22 mouse cellular contexts compared by ENCODE assay signal in the genomic region with DNA sequence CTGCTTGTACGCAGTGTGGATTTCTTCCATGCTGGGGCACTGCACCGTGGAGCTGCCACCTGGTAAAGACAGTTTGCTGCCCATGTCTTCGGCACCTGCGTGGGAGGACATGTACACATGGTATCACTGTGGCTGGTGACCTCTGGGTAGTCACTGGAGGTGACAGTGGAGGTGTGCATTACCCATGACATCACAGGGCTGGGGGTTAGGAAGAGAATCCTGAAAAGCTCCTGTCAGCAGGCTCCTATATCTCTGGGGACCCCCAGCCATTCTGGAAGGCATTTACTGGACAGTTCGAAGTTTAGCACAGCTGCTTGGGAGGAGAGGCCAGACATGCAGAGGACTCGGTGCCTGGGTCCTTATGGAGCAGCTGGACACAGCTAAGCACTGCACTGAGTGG. TPM values are rescaled to one million over a fixed set of nuclear protein-coding genes. Genes with fewer than 3 reads are reported as not detected.
A peak's percentile ranks its signal among the peaks of the same experiment; 100 is the strongest.
DNase-seq lines count a peak whose midpoint lies in the region; ATAC-seq and TF ChIP-seq lines count a peak whose summit lies in the region.
"Had no signal": no experiment of that assay in that cellular context is flagged by ENCODE, and none has a peak within 500 bp of the region (broad histone marks: within the 10 kb centered on the region; RNA-seq: fewer than 3 reads in every experiment).

No protein-coding gene starts in this region.

- no peaks in the 10 kb centered on the region for H3K9me3 ChIP-seq in heart, embryonic 12.5 days (replicated peaks)
- H3K9me3 ChIP-seq in kidney, postnatal 0 days (replicated peaks; ENCODE audit: low read length), result no peaks in the 10 kb centered on the region
- no peaks in the 10 kb centered on the region for H3K9me3 ChIP-seq in stomach, postnatal 0 days (ENCODE audit: control insufficient read depth, low read length)
- H3K9me3 ChIP-seq: embryonic facial prominence, embryonic 15.5 days; hindbrain, embryonic 10.5 days; midbrain, embryonic 12.5 days; neural tube, embryonic 13.5 days had no signal

- no peak for TF ChIP-seq CTCF in heart, adult 2 months (IDR thresholded peaks at IDR 0.05)
- TF ChIP-seq CTCF in kidney, postnatal 0 days (IDR thresholded peaks at IDR 0.05; ENCODE audit: low read depth), result no peak
- no peak for TF ChIP-seq CTCF in testis, adult 2 months (IDR thresholded peaks at IDR 0.05; ENCODE audit: control insufficient read depth, insufficient read depth, insufficient replicate concordance, low read depth, low read length)
- no peak for TF ChIP-seq CTCF in stomach, postnatal 0 days (IDR thresholded peaks at IDR 0.05; ENCODE audit: low read depth)

- no peaks in the 10 kb centered on the region for H3K36me3 ChIP-seq in heart, adult 2 months (ENCODE audit: control insufficient read depth, insufficient read depth, low read length)
- H3K36me3 ChIP-seq in heart, embryonic 12.5 days, result no peaks in the 10 kb centered on the region
- H3K36me3 ChIP-seq in kidney, postnatal 0 days (ENCODE audit: insufficient read depth, low read length), result no peaks in the 10 kb centered on the region
- H3K36me3 ChIP-seq in testis, adult 2 months (ENCODE audit: control insufficient read depth, insufficient read depth, low read length), result no peaks in the 10 kb centered on the region
- H3K36me3 ChIP-seq in stomach, postnatal 0 days (ENCODE audit: control insufficient read depth, insufficient read depth, low read length), result no peaks in the 10 kb centered on the region
- H3K36me3 ChIP-seq: embryonic facial prominence, embryonic 15.5 days; hindbrain, embryonic 10.5 days; midbrain, embryonic 12.5 days; neural tube, embryonic 13.5 days had no signal

- peak overlapping the region; percentile 73 for H3K27ac ChIP-seq in heart, adult 2 months
- H3K27ac ChIP-seq in heart, embryonic 12.5 days (ENCODE audit: poor library complexity, severe bottlenecking), result no peak overlapping the region
- no peak overlapping the region for H3K27ac ChIP-seq in kidney, postnatal 0 days
- 0 out of 2 replicates have a peak overlapping the region, but pooled peaks have one; percentile 24 for H3K27ac ChIP-seq in testis, adult 2 months (ENCODE audit: control insufficient read depth, insufficient read depth, low read depth, low read length)
- H3K27ac ChIP-seq in stomach, postnatal 0 days (replicated peaks), result no peak overlapping the region
- H3K27ac ChIP-seq: embryonic facial prominence, embryonic 15.5 days; hindbrain, embryonic 10.5 days; left cerebral cortex, adult 2 months; midbrain, embryonic 12.5 days; neural tube, embryonic 13.5 days had no signal

- H3K27me3 ChIP-seq in heart, adult 2 months (ENCODE audit: control insufficient read depth, insufficient read depth, low read length), result no peaks in the 10 kb centered on the region
- no peaks in the 10 kb centered on the region for H3K27me3 ChIP-seq in heart, embryonic 12.5 days (replicated peaks)
- H3K27me3 ChIP-seq in kidney, postnatal 0 days (ENCODE audit: insufficient read depth, low read length), result no peaks in the 10 kb centered on the region
- no peaks in the 10 kb centered on the region for H3K27me3 ChIP-seq in testis, adult 2 months (ENCODE audit: control insufficient read depth, insufficient read depth, low read length)
- H3K27me3 ChIP-seq in stomach, postnatal 0 days (ENCODE audit: control insufficient read depth, insufficient read depth, low read length), result no peaks in the 10 kb centered on the region
- H3K27me3 ChIP-seq: embryonic facial prominence, embryonic 15.5 days; midbrain, embryonic 12.5 days; neural tube, embryonic 13.5 days had no signal

- H3K4me3 ChIP-seq in heart, adult 2 months, result 0 out of 2 replicates have a peak overlapping the region, but pooled peaks have one; percentile 23
- no peak overlapping the region for H3K4me3 ChIP-seq in heart, embryonic 12.5 days
- H3K4me3 ChIP-seq in kidney, postnatal 0 days (replicated peaks; ENCODE audit: low read depth, low read length), result no peak overlapping the region
- H3K4me3 ChIP-seq in testis, adult 2 months (ENCODE audit: control insufficient read depth, low read depth, low read length), result no peak overlapping the region
- no peak overlapping the region for H3K4me3 ChIP-seq in stomach, postnatal 0 days (ENCODE audit: low read depth, low read length)
- H3K4me3 ChIP-seq: embryonic facial prominence, embryonic 15.5 days; hindbrain, embryonic 10.5 days; left cerebral cortex, adult 2 months; midbrain, embryonic 12.5 days; neural tube, embryonic 13.5 days had no signal

- intact Hi-C loops in heart, adult 2 months (cut with DNase I), result loop anchor here (1.0 to 5.0 kb wide), 2 partner anchors 33 to 44 kb away; partner anchors contain the start of gene Lrrk1

- peak overlapping the region; percentile 14; the same call in 1 of the 2 replicates for H3K9ac ChIP-seq in heart, adult 2 months (ENCODE audit: low read depth, low read length)
- no peak overlapping the region for H3K9ac ChIP-seq in heart, embryonic 12.5 days
- no peak overlapping the region for H3K9ac ChIP-seq in kidney, postnatal 0 days (ENCODE audit: low read depth, low read length)
- H3K9ac ChIP-seq in stomach, postnatal 0 days (ENCODE audit: low read length), result peak overlapping the region; percentile 27; the same call in 1 of the 2 replicates
- H3K9ac ChIP-seq: embryonic facial prominence, embryonic 15.5 days; lung, embryonic 14.5 days; midbrain, embryonic 12.5 days; neural tube, embryonic 13.5 days had no signal

- H3K79me2 ChIP-seq in heart, adult 2 months (replicated peaks; ENCODE audit: control insufficient read depth, insufficient read depth, low read length), result no peaks in the 10 kb centered on the region

- WGBS in heart, adult 2 months, result 65% methylated on average over 6 of the region's 6 CpGs
- 67% methylated on average over 6 of the region's 6 CpGs for WGBS in heart, embryonic 12.5 days
- WGBS in kidney, postnatal 0 days, result 54% methylated on average over 6 of the region's 6 CpGs
- 75% methylated on average over 6 of the region's 6 CpGs for WGBS in stomach, postnatal 0 days

- TF ChIP-seq POLR2A in heart, adult 2 months (IDR thresholded peaks at IDR 0.05; ENCODE audit: insufficient read depth, low read depth, low read length), result no peak
- TF ChIP-seq POLR2A in testis, adult 2 months (IDR thresholded peaks at IDR 0.05; ENCODE audit: control insufficient read depth, low read depth, low read length), result no peak

- H3K4me2 ChIP-seq in heart, embryonic 12.5 days, result no peak overlapping the region
- no peak overlapping the region for H3K4me2 ChIP-seq in kidney, postnatal 0 days (ENCODE audit: low read length)
- no peak overlapping the region for H3K4me2 ChIP-seq in stomach, postnatal 0 days (replicated peaks; ENCODE audit: low read depth)
- H3K4me2 ChIP-seq: embryonic facial prominence, embryonic 15.5 days; lung, embryonic 14.5 days; midbrain, embryonic 12.5 days; neural tube, embryonic 13.5 days had no signal

- peaks cover 12% of the 10 kb centered on the region for H3K4me1 ChIP-seq in heart, adult 2 months (ENCODE audit: control insufficient read depth, insufficient read depth, low read length)
- H3K4me1 ChIP-seq in heart, embryonic 12.5 days (replicated peaks), result peaks cover 19% of the 10 kb centered on the region
- peaks cover 5% of the 10 kb centered on the region; the same call in 1 of the 2 replicates for H3K4me1 ChIP-seq in kidney, postnatal 0 days (replicated peaks; ENCODE audit: insufficient read depth, low read length)
- H3K4me1 ChIP-seq in testis, adult 2 months (ENCODE audit: control insufficient read depth, insufficient read depth, low read length), result no peaks in the 10 kb centered on the region
- H3K4me1 ChIP-seq in stomach, postnatal 0 days (replicated peaks; ENCODE audit: control insufficient read depth, insufficient read depth), result peaks cover 8% of the 10 kb centered on the region

- no peak for ATAC-seq in heart, embryonic 12.5 days (ENCODE audit: insufficient number of reproducible peaks, low FRiP score)
- peak; percentile 25; the same call in 1 of the 2 replicates for ATAC-seq in kidney, postnatal 0 days (replicated peaks; ENCODE audit: low FRiP score, low read depth)
- ATAC-seq in stomach, postnatal 0 days (ENCODE audit: low FRiP score, low TSS enrichment), result no peak
- ATAC-seq in erythroid progenitor cell, adult 5-6 weeks (replicated peaks; ENCODE audit: low FRiP score, poor library complexity, severe bottlenecking), result no peak

- peak in 1 of 2 experiments; percentile 35 for DNase-seq in heart, adult 2 months
- no peak for DNase-seq in kidney, postnatal 0 days (ENCODE audit: low spot score)
- DNase-seq in kidney, adult 11 months, result no peak
- DNase-seq in testis, postnatal 10 days (ENCODE audit: low spot score), result no peak
- DNase-seq in stomach, postnatal 0 days (ENCODE audit: low spot score), result no peak

- TF ChIP-seq EP300 in heart, adult 2 months (IDR thresholded peaks at IDR 0.05; ENCODE audit: insufficient read depth, low read depth, low read length), result no peak
- TF ChIP-seq EP300 in stomach, postnatal 0 days (optimal IDR thresholded peaks at IDR 0.05), result no peak

RNA-seq across cellular contexts. Expression of gene Gm10974, which starts 22.9 kb away (rescaled TPM):
- total RNA-seq in heart, adult 2 months (2021), result not detected
- polyA plus RNA-seq in heart, adult 2 months (2012; rRNA removed), result not detected in 2 replicates
- not detected in 2 replicates for polyA plus RNA-seq in heart, embryonic 12.5 days (2016; fragmentation: Nextera tagmentation; extraction: Ambion mirVana)
- not detected in 2 replicates for polyA plus RNA-seq in kidney, postnatal 0 days (2015; fragmentation: Nextera tagmentation; extraction: Ambion mirVana)
- polyA plus RNA-seq in testis, adult 2 months (2012; rRNA removed), result not detected in 2 replicates
- not detected in 2 replicates for polyA plus RNA-seq in stomach, postnatal 0 days (2015; fragmentation: Nextera tagmentation; extraction: Ambion mirVana)
- total RNA-seq in erythroid progenitor cell, adult 5-6 weeks (2015; ENCODE audit: low replicate concordance), result not detected in 2 replicates
- not detected in 2 replicates for total RNA-seq in erythroid progenitor cell, adult 5-6 weeks (2017; ENCODE audit: low replicate concordance)
- total RNA-seq: adrenal gland, postnatal 36 days; gastrocnemius, adult 8-10 months; layer of hippocampus, adult 8-10 months; left cerebral cortex, adult 2 months; left cerebral cortex, postnatal 4 days; liver, adult 2 months had no signal
- polyA plus RNA-seq: embryonic facial prominence, embryonic 15.5 days; forebrain, embryonic 11.5 days; hindbrain, embryonic 10.5 days; kidney, embryonic 16.5 days; liver, adult 2 months; lung, embryonic 14.5 days; midbrain, embryonic 12.5 days; neural tube, embryonic 13.5 days; stomach, embryonic 14.5 days had no signal

RNA-seq across cellular contexts. Expression of gene Lrrk1, which starts 45.3 kb away (rescaled TPM):
- total RNA-seq in heart, adult 2 months (2021), result 1 to 10 TPM; 7.8 to 9.6 TPM
- 11.0 and 12.0 TPM in 2 replicates for polyA plus RNA-seq in heart, adult 2 months (2012; rRNA removed)
- polyA plus RNA-seq in heart, embryonic 12.5 days (2016; fragmentation: Nextera tagmentation; extraction: Ambion mirVana), result 9.1 and 9.8 TPM in 2 replicates
- 8.5 and 10.4 TPM in 2 replicates for polyA plus RNA-seq in kidney, postnatal 0 days (2015; fragmentation: Nextera tagmentation; extraction: Ambion mirVana)
- polyA plus RNA-seq in testis, adult 2 months (2012; rRNA removed), result 2.3 and 2.4 TPM in 2 replicates
- 8.5 and 9.2 TPM in 2 replicates for polyA plus RNA-seq in stomach, postnatal 0 days (2015; fragmentation: Nextera tagmentation; extraction: Ambion mirVana)
- total RNA-seq in erythroid progenitor cell, adult 5-6 weeks (2015; ENCODE audit: low replicate concordance), result 1.7 and 2.9 TPM in 2 replicates
- total RNA-seq in erythroid progenitor cell, adult 5-6 weeks (2017; ENCODE audit: low replicate concordance), result 6.4 and 6.6 TPM in 2 replicates

Comparison
In these comparisons a context has a peak if more than half of its experiments do, and no peak if none do; other contexts are left out.
1. H3K27ac ChIP-seq: peak in heart, adult 2 months (single experiment) and testis, adult 2 months (single experiment); none in heart, embryonic 12.5 days (single experiment), kidney, postnatal 0 days (single experiment) and stomach, postnatal 0 days (single experiment).
2. H3K9ac ChIP-seq: peak in heart, adult 2 months (single experiment) and stomach, postnatal 0 days (single experiment); none in heart, embryonic 12.5 days (single experiment) and kidney, postnatal 0 days (single experiment).